Mouse (Mus musculus) induced T-regulatory cell, adult 2 months (primary cell): Measurements from ENCODE around the gene Wipi2.

ENCODE experiments used
- DNase-seq: peaks from one replicate; pipeline ENCODE4 v3.0.0-alpha.2; 2012; ENCODE audit warnings: low read depth

The Wipi2 gene

DNA sequence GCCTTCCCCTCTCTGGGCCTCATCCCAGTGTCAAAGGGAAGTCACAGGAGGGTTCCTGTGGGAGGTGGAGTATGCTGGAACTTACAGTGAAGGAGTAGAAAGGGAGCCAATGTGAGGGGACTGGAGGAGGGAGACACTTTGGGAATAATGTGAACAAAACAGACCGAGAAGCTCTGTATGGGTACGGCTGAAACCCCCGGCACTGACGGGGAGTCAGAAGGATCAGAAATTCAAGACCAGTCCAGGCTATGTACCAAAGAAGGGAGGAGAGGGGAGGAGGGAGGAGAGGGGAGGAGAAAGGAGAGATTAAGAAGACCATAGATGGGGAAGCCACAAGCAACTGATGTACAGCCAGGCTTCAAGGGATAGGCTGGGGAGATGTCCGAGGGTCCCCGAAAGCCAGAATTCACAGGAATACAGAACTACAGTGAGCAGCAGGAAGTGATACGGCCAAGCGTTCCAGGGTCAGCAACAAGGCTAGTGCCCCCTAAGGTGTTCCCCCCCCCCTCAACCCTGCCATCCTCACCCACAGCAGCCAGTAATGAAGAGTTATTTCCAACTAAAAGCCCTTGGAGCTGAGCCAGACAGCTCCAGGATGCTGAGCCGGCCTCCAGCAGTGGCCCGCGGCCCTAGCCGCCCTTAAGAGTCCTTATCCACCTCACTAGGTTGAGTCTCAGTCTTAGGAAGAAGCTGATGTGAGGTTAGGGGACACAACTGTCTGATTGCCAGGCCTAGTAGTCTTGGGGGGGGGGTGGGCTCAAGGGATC, 65.7 kb downstream of the Wipi2 start:
- DNase-seq: no peak

DNA sequence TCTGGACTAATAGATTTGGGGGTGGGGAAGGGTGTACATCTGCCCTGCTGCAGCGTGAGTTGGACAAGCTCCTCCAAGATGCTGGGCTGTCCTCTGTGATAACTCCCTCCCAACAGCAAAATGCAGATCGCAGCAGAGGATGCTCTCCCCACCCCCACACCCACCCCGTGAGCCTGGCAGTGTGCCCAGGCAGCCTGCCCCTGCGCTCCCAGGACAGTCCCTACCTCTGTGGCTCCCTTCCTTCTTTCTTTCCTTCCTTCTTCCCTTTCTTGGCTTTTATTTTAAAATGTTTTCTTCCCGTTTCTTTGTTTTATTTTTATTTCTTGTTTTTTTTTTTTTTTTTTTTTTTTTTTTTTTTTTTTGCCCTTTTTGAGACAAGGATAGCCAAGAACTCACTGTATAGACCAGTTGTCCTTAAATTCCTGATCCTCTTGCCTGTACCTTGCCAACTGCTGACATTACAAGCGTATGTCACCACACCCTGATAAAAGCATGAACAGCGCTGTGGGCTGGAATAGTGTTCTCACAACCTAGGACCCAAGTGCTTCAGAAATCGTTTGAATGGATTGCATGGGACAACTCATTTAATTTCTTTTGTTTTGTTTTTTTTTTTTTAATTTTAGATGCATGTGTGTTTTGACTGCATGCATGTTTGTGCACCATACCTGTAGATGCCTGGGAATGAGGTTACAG, 66.4 kb downstream of the Wipi2 start:
- no peak for DNase-seq

GRCm38 (mm10) chr5:142694627-142695340, 67.3 kb downstream of the Wipi2 start:
- peak; percentile 39 for DNase-seq

- DNase-seq: no peak
Observed at GRCm38 (mm10) chr5:142696258-142696657, 68.8 kb downstream of the Wipi2 start.

DNA sequence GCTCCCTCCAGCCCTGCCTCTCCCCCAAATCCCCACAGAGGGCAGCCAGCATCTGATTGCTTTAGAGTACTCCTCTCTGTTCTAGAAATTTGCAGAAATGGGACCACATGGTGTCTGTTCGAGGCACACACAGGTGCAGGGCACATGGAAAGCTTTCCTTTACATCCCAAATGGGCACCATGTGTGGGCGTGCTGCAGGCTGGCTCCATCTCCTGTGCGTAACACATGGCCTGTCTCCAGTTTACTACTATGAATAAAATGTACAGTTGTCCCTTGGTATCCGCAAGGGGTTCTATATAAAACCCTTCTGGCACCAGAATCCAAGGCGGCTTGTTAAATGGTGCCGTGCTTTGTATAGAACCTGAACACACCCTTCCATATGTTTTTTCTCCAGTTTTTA, 69.4 kb downstream of the Wipi2 start:
- DNase-seq: no peak

DNA sequence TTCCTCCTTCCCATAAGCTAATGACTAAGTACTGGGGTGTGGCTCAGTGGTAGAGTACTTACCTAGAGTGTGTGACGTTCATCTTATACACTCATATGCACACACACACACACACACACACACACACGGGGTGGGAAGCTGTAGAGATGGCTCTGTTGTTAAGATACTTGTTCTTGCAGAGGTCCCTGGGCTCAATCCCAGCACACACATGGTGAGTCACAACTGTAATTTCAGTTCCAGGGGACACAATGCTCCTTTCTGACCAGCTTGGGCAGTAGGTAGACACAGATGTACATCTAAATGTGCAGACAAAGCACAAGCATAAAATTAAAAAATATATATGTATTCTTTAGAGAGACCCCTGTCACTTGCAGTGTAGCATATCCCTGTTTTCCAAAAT, 70.2 kb downstream of the Wipi2 start:
- DNase-seq: no peak

GRCm38 (mm10) chr5:142700842-142701589, 73.5 kb downstream of the Wipi2 start:
- DNase-seq: peak; percentile 61

GRCm38 (mm10) chr5:142701651-142702510, 74.4 kb downstream of the Wipi2 start:
- peak; percentile 70 for DNase-seq

GRCm38 (mm10) chr5:142702511-142703138, 75.1 kb downstream of the Wipi2 start:
- DNase-seq: no peak

GRCm38 (mm10) chr5:142703569-142703968, 76.1 kb downstream of the Wipi2 start:
- no peak for DNase-seq

DNA sequence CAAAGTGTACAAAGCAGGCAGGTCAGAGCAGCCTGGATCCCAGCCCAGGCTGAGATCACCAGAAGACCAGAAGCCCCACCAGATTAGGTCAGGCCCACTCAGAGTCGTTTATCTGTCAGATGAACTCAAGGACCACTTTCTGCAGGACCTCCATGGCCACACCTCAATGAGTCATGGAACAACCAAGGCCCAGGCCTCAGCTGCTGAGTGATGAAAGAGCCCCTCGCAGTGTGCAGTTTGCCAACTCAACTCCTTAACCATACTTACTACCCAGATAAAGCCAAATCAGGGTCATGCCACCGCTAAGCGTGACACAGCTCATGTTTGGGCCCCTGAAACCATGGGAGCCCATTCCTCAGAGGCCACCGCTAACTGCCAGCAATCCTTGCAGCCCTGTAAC, 80.2 kb downstream of the Wipi2 start:
- DNase-seq: no peak

DNA sequence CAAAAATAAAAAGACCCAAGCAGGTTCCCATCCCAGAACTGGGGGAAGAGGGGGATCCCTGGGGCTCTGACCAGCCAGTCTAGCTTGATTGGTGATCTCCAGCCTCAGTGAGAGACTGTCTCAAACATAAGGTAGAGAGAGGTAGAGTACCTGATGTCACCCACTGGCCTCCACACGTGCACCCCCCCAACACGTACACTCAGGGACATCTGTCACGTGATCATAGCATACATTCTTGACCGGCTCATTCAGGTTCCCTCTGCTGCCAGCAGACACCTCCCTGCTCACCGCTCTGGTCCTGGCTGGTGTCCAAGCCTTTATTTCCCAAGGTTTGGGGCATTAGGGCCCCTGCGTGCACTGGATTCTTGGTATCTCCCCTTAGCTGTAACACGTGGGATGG, 81.9 kb downstream of the Wipi2 start:
- no peak for DNase-seq

GRCm38 (mm10) chr5:142712373-142712772, 84.9 kb downstream of the Wipi2 start:
- peak; percentile 33 for DNase-seq

DNA sequence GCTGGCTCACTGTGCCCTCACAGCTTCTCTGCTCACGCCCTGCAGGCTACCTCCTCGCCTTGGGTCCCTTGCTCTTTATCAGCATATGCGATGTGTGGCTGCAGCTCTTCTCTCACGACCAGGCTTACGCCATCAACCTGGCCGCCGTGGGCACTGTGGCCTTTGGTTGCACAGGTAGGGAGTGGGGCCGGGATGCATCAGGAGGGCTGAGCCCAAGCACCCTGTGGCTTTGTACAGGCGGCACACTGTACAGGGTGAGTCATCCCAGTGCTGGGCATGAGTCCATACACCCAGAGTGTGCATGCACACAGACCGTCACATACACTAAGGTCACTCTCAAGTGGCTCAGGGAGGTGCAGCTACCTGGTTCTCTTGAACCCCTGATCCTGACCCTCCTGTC, 86.5 kb downstream of the Wipi2 start:
- DNase-seq: no peak

DNA sequence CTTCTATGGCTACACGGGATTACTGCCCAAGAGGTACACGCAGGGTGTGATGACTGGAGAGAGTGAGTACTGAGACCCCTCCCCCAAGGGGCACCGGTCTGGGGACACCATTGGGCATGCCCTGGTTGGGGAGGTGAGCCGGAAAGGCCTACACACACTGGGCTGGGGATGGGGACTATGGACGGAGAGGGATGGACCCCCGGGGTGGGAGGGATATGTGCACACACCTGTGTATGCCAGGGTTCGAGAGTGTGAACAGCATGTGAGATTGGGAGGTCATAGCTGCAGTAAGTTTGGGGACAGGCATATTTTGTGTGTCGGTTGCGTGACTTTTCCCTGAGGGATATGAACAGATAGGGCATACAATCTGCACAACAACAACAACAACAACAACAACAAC, 87.6 kb downstream of the Wipi2 start:
- no peak for DNase-seq

DNA sequence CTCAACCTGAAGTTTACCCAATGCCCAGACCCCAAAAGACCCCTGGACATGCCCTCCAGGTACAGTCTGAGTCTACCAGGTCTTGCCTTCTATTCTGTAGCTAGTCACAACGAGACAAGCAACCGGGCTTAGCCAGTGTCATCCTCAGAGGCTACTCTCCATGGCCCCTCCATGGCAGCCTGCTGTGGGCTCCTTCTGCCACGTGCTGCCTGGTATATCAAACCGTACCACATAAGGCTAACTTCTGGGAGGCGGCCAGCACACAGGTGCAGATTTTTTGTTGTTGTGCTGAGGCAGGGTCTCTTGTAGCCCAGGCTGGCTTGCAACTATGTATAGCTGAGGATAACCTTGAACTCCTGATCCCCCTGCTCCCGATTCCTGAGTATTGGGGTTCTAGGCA, 88.6 kb downstream of the Wipi2 start:
- no peak for DNase-seq

GRCm38 (mm10) chr5:142718037-142718436, 90.5 kb downstream of the Wipi2 start:
- DNase-seq: peak; percentile 82

GRCm38 (mm10) chr5:142718486-142718885, 91.0 kb downstream of the Wipi2 start:
- DNase-seq: no peak

DNA sequence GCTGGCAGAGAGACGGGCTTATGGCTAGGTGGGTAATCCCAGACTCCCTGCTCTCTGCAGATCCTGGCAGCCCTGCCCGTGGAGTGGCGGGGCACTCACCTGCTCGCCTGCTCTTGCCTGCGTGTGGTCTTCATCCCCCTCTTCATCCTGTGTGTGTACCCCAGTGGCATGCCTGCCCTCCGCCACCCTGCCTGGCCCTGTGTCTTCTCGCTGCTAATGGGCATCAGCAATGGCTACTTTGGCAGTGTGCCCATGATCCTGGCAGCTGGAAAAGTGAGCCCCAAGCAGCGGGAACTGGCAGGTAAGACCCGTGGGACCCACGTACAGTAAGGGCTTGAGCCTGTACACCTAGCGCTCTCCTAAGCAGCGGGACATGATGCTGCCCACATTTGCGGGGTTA, 92.4 kb downstream of the Wipi2 start:
- no peak for DNase-seq
